Mouse (Mus musculus): Measurements from ENCODE around the gene Kremen2. TPM values are rescaled to one million over a fixed set of nuclear protein-coding genes. Genes with fewer than 3 reads are reported as not detected.

The Kremen2 gene
- polyA plus RNA-seq, 1 experiment = 0.96 TPM

DNA sequence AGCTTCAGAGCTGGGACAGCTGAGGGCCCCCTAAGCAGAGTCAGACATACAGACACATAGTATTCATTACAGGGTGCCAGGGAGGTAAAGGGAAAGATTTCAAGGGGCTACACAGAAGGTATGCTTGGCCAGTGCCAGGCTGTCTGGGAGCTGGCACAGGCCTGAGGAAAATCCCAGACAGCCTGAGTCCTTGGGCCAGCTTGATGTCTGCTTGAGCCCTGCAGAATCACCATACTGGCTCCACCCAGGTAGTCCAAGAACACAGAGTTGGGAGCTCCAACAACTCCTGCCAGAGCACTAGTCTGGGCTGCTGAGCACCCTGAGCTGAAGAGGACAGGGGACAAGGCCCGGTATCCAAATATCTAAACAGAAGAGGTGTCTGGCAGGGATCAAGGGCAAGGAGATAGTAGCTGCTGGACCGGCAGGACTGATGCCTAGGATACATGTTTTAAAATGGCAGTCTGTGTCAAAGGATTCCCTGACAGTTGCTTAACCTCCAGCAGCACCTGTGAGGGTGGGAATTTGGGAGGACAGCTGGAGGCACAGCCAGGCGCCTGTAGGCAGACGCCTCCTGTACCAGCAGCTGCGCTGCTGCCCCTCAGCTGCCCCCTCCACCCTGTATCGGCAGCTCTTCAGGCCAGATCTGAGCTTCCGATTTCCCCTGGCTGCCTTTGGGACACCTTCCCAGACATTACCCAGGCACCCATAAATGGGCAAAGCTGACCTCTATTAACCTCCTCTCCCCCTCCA is 23.1 kb downstream of the Kremen2 start, which contains the start of gene 1520401A03Rik:
1520401A03Rik (minus strand) TSS at position 408 of the 750 bp plus-strand sequence.
- TF ChIP-seq POLR2A (IDR thresholded peaks at IDR 0.05; ENCODE audit: extremely low read depth, insufficient read depth, low read length) (no peak), CTCF (IDR thresholded peaks at IDR 0.05; ENCODE audit: extremely low read depth, insufficient read depth, low read length) (no peak)

DNA sequence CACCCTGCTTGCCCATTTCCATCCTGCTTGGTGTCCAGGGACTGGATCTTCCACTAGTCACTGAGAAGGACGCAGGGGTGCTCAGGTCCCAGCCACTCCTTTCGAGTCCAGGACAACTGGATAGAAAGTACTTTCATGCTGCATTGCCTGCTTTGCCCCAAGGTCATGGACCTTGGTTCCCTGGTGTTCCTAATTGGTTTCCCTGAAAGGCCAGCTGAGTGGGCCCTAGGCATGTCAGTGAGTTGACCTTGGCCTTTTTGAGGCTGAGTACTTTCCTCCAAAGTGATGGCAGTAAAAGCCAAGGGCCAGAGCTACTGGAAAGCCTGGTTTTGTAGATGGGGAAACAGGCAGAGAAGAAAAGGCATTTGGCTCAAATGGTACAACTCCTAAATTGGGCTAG is 23.7 kb downstream of the Kremen2 start:
- no peak overlapping the region for H3K4me3 ChIP-seq (ENCODE audit: insufficient read depth, low read length)
- TF ChIP-seq CTCF (IDR thresholded peaks at IDR 0.05; ENCODE audit: extremely low read depth, insufficient read depth, low read length) (no peak), POLR2A (IDR thresholded peaks at IDR 0.05; ENCODE audit: extremely low read depth, insufficient read depth, low read length) (no peak)
- H3K27ac ChIP-seq (ENCODE audit: insufficient read depth, low read length) = no peak overlapping the region
- H3K4me1 ChIP-seq (ENCODE audit: control insufficient read depth, insufficient read depth, low read length) = peaks cover 2% of the 10 kb centered on the region; the same call in 1 of the 2 replicates

More for the DNA sequence above, 23.1 kb downstream of the Kremen2 start, which contains the start of gene 1520401A03Rik:
- Histone ChIP-seq H3K4me1 (ENCODE audit: control insufficient read depth, insufficient read depth, low read length) (peaks cover 2% of the 10 kb centered on the region; the same call in 1 of the 2 replicates), H3K4me3 (ENCODE audit: insufficient read depth, low read length) (no peak within 1 kb of the TSS), H3K27ac (ENCODE audit: insufficient read depth, low read length) (no peak within 1 kb of the TSS)

DNA sequence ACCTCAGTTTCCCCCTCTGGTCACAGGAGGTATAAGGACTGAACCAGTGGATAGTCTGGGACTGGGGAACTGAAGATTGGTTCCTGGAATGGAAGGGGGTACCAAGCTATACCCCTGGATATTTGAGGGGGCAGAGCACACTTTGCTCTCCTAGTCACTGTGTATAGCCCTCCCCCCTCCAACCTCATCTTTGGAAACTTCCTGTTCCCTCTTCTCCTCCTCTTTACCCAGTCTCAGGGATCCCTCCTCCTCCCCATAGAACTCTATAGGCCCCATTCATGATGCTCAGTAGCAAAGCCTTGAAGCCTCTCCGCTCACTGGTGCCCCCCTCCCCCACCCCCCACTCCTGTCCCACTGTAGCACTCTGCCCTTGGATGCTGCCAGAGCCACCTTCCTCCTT is 26.2 kb downstream of the Kremen2 start:
- Histone ChIP-seq H3K27ac (ENCODE audit: insufficient read depth, low read length) (no peak overlapping the region), H3K4me3 (ENCODE audit: insufficient read depth, low read length) (no peak overlapping the region), H3K4me1 (ENCODE audit: control insufficient read depth, insufficient read depth, low read length) (no peaks in the 10 kb centered on the region)
- no peak for TF ChIP-seq CTCF (IDR thresholded peaks at IDR 0.05; ENCODE audit: extremely low read depth, insufficient read depth, low read length)
- TF ChIP-seq POLR2A (IDR thresholded peaks at IDR 0.05; ENCODE audit: extremely low read depth, insufficient read depth, low read length) = no peak

DNA sequence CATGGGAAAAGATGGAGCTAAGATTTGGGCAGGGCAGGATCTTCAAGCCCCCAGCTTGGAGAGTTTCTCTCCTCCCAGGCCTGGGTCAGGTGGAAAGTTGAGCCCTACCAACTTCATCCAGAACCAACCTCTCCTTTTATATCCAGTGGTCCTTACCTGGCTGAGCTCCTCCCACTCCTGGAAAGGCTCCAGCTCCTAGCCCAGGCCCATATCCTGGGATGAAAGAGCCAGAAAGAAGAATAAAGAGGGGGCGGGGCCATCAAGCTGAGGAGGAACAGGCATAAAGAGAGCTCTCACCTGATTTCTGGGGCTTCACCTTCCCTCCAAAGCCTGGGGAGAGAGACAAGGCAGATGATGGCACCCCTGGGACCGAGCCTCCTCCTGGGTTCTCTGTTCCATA is 28.6 kb downstream of the Kremen2 start:
- Histone ChIP-seq H3K4me1 (ENCODE audit: control insufficient read depth, insufficient read depth, low read length) (no peaks in the 10 kb centered on the region), H3K4me3 (ENCODE audit: insufficient read depth, low read length) (no peak overlapping the region), H3K27ac (ENCODE audit: insufficient read depth, low read length) (no peak overlapping the region)
- no peak for TF ChIP-seq POLR2A (IDR thresholded peaks at IDR 0.05; ENCODE audit: extremely low read depth, insufficient read depth, low read length)
- TF ChIP-seq CTCF (IDR thresholded peaks at IDR 0.05; ENCODE audit: extremely low read depth, insufficient read depth, low read length) = no peak

DNA sequence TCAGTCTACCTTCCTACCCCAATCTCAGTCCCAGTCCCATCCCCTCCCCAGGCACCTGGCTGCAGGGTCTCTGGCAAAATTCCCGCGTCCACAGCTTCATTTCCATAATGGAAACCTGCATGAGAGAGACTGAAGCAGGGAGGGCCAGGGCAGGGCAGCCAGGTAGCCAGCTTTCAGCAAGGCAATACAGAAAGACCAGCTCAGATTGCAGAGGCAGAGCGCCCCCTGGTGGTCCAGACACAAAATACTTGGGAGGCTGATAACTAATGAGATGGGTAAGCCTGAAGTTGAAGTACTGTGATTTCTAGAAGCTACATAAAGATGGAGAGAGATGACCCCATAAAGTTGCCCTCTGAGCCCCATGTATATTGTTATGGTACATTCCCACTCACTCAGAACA is 39.4 kb downstream of the Kremen2 start:
- H3K27ac ChIP-seq (ENCODE audit: insufficient read depth, low read length) = no peak overlapping the region
- H3K4me1 ChIP-seq (ENCODE audit: control insufficient read depth, insufficient read depth, low read length) = no peaks in the 10 kb centered on the region
- no peak overlapping the region for H3K4me3 ChIP-seq (ENCODE audit: insufficient read depth, low read length)
- TF ChIP-seq POLR2A (IDR thresholded peaks at IDR 0.05; ENCODE audit: extremely low read depth, insufficient read depth, low read length) (no peak), CTCF (IDR thresholded peaks at IDR 0.05; ENCODE audit: extremely low read depth, insufficient read depth, low read length) (peak; percentile 89)

DNA sequence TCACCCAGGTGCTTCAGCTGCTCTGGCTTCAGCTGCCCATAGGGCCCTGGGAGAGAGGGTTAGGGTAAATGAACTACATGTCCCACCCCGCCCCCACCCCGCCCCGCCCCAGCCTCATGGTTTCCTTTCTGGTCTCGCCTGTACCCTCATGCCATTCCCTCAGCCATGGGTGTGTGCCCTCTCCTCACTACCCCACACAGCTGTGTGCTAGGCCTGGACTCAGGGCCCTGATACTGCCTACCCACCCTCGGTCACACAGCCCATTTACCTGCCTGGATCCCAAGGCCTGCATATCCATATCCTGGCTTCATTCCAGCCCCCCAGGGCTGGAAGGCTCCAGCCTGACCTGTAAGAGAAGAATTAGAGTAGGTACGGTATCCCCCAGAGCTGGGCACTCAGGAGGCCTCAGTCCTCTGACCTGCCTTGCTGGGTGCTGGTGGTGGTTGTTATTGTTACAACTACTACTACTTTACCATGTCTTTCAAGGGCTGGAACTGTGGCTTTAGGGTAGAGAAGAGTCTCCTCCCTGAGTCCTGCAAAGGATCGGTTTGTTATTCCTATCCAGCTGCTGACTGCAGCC is 40.0 kb downstream of the Kremen2 start:
- Histone ChIP-seq H3K27ac (ENCODE audit: insufficient read depth, low read length) (no peak overlapping the region), H3K4me1 (ENCODE audit: control insufficient read depth, insufficient read depth, low read length) (no peaks in the 10 kb centered on the region), H3K4me3 (ENCODE audit: insufficient read depth, low read length) (no peak overlapping the region)
- TF ChIP-seq POLR2A (IDR thresholded peaks at IDR 0.05; ENCODE audit: extremely low read depth, insufficient read depth, low read length) = no peak
- TF ChIP-seq CTCF (IDR thresholded peaks at IDR 0.05; ENCODE audit: extremely low read depth, insufficient read depth, low read length) = no peak

DNA sequence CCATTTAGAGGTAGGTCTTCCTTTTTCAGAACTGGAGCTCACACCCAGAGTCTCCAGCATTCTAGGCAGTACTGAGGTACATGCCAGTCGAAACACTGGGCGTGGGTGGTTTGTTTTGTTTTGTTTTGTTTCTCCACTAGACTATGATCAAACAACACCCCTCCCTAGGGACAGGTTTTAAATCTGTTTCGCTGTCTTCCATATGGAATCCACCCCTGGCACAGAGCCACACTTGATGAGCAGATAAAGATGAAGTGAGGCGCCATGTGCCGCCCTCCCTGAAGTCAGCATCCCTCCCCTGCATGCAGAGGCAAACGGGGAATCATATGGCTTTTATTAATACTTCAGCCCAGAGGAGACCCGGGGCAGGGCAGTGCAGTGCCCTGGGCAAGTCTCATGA is 40.9 kb downstream of the Kremen2 start:
- H3K27ac ChIP-seq (ENCODE audit: insufficient read depth, low read length) = no peak overlapping the region
- no peak for TF ChIP-seq POLR2A (IDR thresholded peaks at IDR 0.05; ENCODE audit: extremely low read depth, insufficient read depth, low read length)
- no peak for TF ChIP-seq CTCF (IDR thresholded peaks at IDR 0.05; ENCODE audit: extremely low read depth, insufficient read depth, low read length)
- H3K4me1 ChIP-seq (ENCODE audit: control insufficient read depth, insufficient read depth, low read length) = no peaks in the 10 kb centered on the region
- no peak overlapping the region for H3K4me3 ChIP-seq (ENCODE audit: insufficient read depth, low read length)

DNA sequence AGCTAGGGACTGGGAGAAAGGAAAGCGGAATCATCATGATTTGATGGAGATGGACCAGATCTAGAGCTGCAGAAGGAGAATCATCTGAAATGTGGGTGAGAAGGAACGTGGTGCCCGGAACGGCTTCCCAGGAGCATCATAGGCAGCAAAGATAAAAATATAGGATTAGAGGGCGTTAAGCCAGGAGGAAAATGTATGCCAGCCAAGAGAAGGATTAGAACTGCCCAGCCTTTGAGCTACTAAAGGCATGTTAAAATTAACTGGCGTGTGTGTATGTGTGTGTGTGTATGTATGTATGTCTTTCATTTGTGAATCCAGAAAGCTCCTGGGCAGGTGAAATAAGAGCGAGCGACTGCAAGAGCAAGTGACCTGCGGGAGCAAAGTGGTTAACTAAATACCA is 42.3 kb downstream of the Kremen2 start:
- no peak overlapping the region for H3K4me3 ChIP-seq (ENCODE audit: insufficient read depth, low read length)
- no peaks in the 10 kb centered on the region for H3K4me1 ChIP-seq (ENCODE audit: control insufficient read depth, insufficient read depth, low read length)
- no peak overlapping the region for H3K27ac ChIP-seq (ENCODE audit: insufficient read depth, low read length)
- TF ChIP-seq POLR2A (IDR thresholded peaks at IDR 0.05; ENCODE audit: extremely low read depth, insufficient read depth, low read length) (no peak), CTCF (IDR thresholded peaks at IDR 0.05; ENCODE audit: extremely low read depth, insufficient read depth, low read length) (no peak)

DNA sequence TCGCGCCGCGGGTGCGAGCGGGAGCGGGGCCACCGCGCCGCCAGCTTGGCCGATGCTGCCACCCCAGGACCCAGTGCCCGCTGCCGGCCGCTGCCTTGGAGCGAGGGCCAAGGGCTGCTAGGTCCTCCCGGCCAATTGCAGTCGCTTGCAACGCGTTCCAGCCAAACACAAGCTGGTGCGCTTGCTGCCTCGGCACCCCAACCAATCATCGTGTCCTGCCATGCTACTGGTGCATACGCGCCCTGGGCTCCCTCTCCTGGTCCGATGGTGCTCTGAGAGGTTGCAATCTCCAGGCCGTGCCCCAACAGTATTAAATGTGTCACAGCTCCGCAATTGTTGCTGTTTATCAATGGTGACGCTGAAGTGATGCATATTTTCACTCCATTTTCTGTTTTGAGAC is 45.6 kb downstream of the Kremen2 start:
- Histone ChIP-seq H3K27ac (ENCODE audit: insufficient read depth, low read length) (no peak overlapping the region), H3K4me1 (ENCODE audit: control insufficient read depth, insufficient read depth, low read length) (no peaks in the 10 kb centered on the region), H3K4me3 (ENCODE audit: insufficient read depth, low read length) (peak overlapping the region; percentile 14)
- TF ChIP-seq POLR2A (IDR thresholded peaks at IDR 0.05; ENCODE audit: extremely low read depth, insufficient read depth, low read length) (peak; percentile 47; the same call in 1 of the 2 replicates), CTCF (IDR thresholded peaks at IDR 0.05; ENCODE audit: extremely low read depth, insufficient read depth, low read length) (peak; percentile 59)

All from cortical plate, adult 2 months (tissue).